Mouse (Mus musculus) embryonic facial prominence, embryonic 12.5 days (tissue): ENCODE data around the gene Ccdc149. TPM values are rescaled to one million over a fixed set of nuclear protein-coding genes. Genes with fewer than 3 reads are reported as not detected.

Experiments used
- ATAC-seq: fragments of 200-750 bp; cut with Nextera tagmentation; 2 replicates; pipeline ENCODE4 v1.8.0; 2017; ENCODE audit not compliant: insufficient number of reproducible peaks, insufficient read depth, low FRiP score, low TSS enrichment
- H3K27ac ChIP-seq: fragments of 300-500 bp; sonication (generic); 2 replicates; pipeline ENCODE4 v1.5.1; 2016; ENCODE audit warnings: mild to moderate bottlenecking
- H3K27me3 ChIP-seq: fragments of 300-500 bp; sonication (generic); 2 replicates; pipeline ENCODE4 v1.6.1; 2016; ENCODE audit warnings: mild to moderate bottlenecking, moderate library complexity
- H3K36me3 ChIP-seq: fragments of 300-500 bp; sonication (generic); 2 replicates; pipeline ENCODE4 v1.6.1; 2016; ENCODE audit warnings: mild to moderate bottlenecking
- H3K4me1 ChIP-seq: fragments of 300-500 bp; sonication (generic); 2 replicates; pipeline ENCODE4 v1.6.1; 2016
- H3K4me2 ChIP-seq: fragments of 300-500 bp; sonication (generic); replicated peaks from 2 replicates; pipeline ENCODE4 v1.6.1; 2016; ENCODE audit warnings: mild to moderate bottlenecking, moderate library complexity
- H3K4me3 ChIP-seq: fragments of 300-500 bp; sonication (generic); 2 replicates; pipeline ENCODE4 v1.5.1; 2016; ENCODE audit warnings: mild to moderate bottlenecking
- H3K9ac ChIP-seq: fragments of 300-500 bp; sonication (generic); 2 replicates; pipeline ENCODE4 v1.6.1; 2016; ENCODE audit warnings: mild to moderate bottlenecking, moderate library complexity
- H3K9me3 ChIP-seq: fragments of 300-500 bp; sonication (generic); 2 replicates; pipeline ENCODE4 v1.6.1; 2016; ENCODE audit warnings: mild to moderate bottlenecking, moderate library complexity
- WGBS: fragments of 180-500 bp; shearing (Covaris S2); methylation state at CpG from one replicate; pipeline ENCODE4 v1.1.7; 2016; 5-methylcytosine and 5-hydroxymethylcytosine counted together
- polyA plus RNA-seq: library from polyadenylated mRNA; unstranded; fragments of >200 nt; fragmentation: Nextera tagmentation; extraction: Ambion mirVana; gene quantifications from 2 replicates; pipeline ENCODE4 v1.2.1, GENCODE M21; 2016

Ccdc149 gene
- polyA plus RNA-seq, 1 experiment from 2014 or later: 2.9 TPM

- Histone ChIP-seq H3K9ac (no peak overlapping the region), H3K4me1 (no peaks in the 10 kb centered on the region), H3K36me3 (no peaks in the 10 kb centered on the region), H3K27ac (no peak overlapping the region), H3K27me3 (no peaks in the 10 kb centered on the region), H3K4me2 (no peak overlapping the region), H3K4me3 (no peak overlapping the region), H3K9me3 (no peaks in the 10 kb centered on the region)
- 84% methylated on average over 4 of the region's 4 CpGs for WGBS
- no peak for ATAC-seq
These were observed 116.9 kb downstream of the Ccdc149 start for GRCm38 (mm10) chr5:52354441-52354840.

GRCm38 (mm10) chr5:52352730-52353129 is 118.6 kb downstream of the Ccdc149 start:
- no peaks in the 10 kb centered on the region for H3K27me3 ChIP-seq
- ATAC-seq: no peak
- H3K36me3 ChIP-seq: no peaks in the 10 kb centered on the region
- no peaks in the 10 kb centered on the region for H3K4me1 ChIP-seq
- no peaks in the 10 kb centered on the region for H3K9me3 ChIP-seq
- no peak overlapping the region for H3K27ac ChIP-seq
- H3K4me2 ChIP-seq: no peak overlapping the region
- no peak overlapping the region for H3K9ac ChIP-seq
- WGBS: 83% methylated on average over 5 of the region's 5 CpGs
- no peak overlapping the region for H3K4me3 ChIP-seq

GRCm38 (mm10) chr5:52351561-52351960 is 119.8 kb downstream of the Ccdc149 start:
- Histone ChIP-seq H3K27ac (no peak overlapping the region), H3K36me3 (no peaks in the 10 kb centered on the region), H3K27me3 (no peaks in the 10 kb centered on the region), H3K9me3 (no peaks in the 10 kb centered on the region), H3K4me3 (no peak overlapping the region), H3K4me2 (no peak overlapping the region), H3K9ac (no peak overlapping the region), H3K4me1 (no peaks in the 10 kb centered on the region)
- no peak for ATAC-seq
- WGBS: 88% methylated on average over 2 of the region's 2 CpGs

- WGBS: 79% methylated on average over 2 of the region's 2 CpGs
- Histone ChIP-seq H3K27me3 (no peaks in the 10 kb centered on the region), H3K4me3 (no peak overlapping the region), H3K36me3 (no peaks in the 10 kb centered on the region), H3K9ac (no peak overlapping the region), H3K4me1 (no peaks in the 10 kb centered on the region), H3K9me3 (no peaks in the 10 kb centered on the region), H3K27ac (no peak overlapping the region), H3K4me2 (no peak overlapping the region)
- no peak for ATAC-seq
These were observed 120.9 kb downstream of the Ccdc149 start for GRCm38 (mm10) chr5:52350451-52350850.

- WGBS: 65% methylated on average over 2 of the region's 2 CpGs
- Histone ChIP-seq H3K27ac (no peak overlapping the region), H3K4me2 (no peak overlapping the region), H3K9ac (no peak overlapping the region), H3K4me1 (no peaks in the 10 kb centered on the region), H3K36me3 (no peaks in the 10 kb centered on the region), H3K27me3 (no peaks in the 10 kb centered on the region), H3K4me3 (no peak overlapping the region), H3K9me3 (no peaks in the 10 kb centered on the region)
- ATAC-seq: no peak
These were observed 124.4 kb downstream of the Ccdc149 start for GRCm38 (mm10) chr5:52346890-52347289.

- ATAC-seq: no peak
- no peaks in the 10 kb centered on the region for H3K4me1 ChIP-seq
- no peak overlapping the region for H3K4me2 ChIP-seq
- no peaks in the 10 kb centered on the region for H3K36me3 ChIP-seq
- WGBS: 82% methylated on average over 2 of the region's 2 CpGs
- H3K27me3 ChIP-seq: no peaks in the 10 kb centered on the region
- no peak overlapping the region for H3K9ac ChIP-seq
- no peaks in the 10 kb centered on the region for H3K9me3 ChIP-seq
- no peak overlapping the region for H3K27ac ChIP-seq
- no peak overlapping the region for H3K4me3 ChIP-seq
These were observed 132.2 kb downstream of the Ccdc149 start for GRCm38 (mm10) chr5:52339134-52339533.

- Histone ChIP-seq H3K9ac (no peak overlapping the region), H3K36me3 (no peaks in the 10 kb centered on the region), H3K27me3 (no peaks in the 10 kb centered on the region), H3K4me1 (no peaks in the 10 kb centered on the region), H3K4me3 (no peak overlapping the region), H3K27ac (no peak overlapping the region), H3K4me2 (no peak overlapping the region), H3K9me3 (no peaks in the 10 kb centered on the region)
- 77% methylated on average over 3 of the region's 3 CpGs for WGBS
- no peak for ATAC-seq
These were observed 135.7 kb downstream of the Ccdc149 start for GRCm38 (mm10) chr5:52335590-52335989.

GRCm38 (mm10) chr5:52332120-52332519 is 139.2 kb downstream of the Ccdc149 start:
- H3K36me3 ChIP-seq: no peaks in the 10 kb centered on the region
- ATAC-seq: no peak
- no peak overlapping the region for H3K4me2 ChIP-seq
- no peaks in the 10 kb centered on the region for H3K9me3 ChIP-seq
- WGBS: 37% methylated on average over 8 of the region's 8 CpGs
- no peak overlapping the region for H3K4me3 ChIP-seq
- no peaks in the 10 kb centered on the region for H3K27me3 ChIP-seq
- H3K9ac ChIP-seq: no peak overlapping the region
- no peaks in the 10 kb centered on the region for H3K4me1 ChIP-seq
- H3K27ac ChIP-seq: no peak overlapping the region

Other genes with a start within 250 kb of the Ccdc149 start
- 0.10 and 0.24 TPM in 2 replicates for gene Sod3, start 107.7 kb downstream of the Ccdc149 start, polyA plus RNA-seq
- gene Lgi2, start 94.9 kb upstream of the Ccdc149 start, polyA plus RNA-seq: 4.1 and 4.5 TPM in 2 replicates
- 7.7 and 9.6 TPM in 2 replicates for gene Sepsecs, start 198.2 kb upstream of the Ccdc149 start, polyA plus RNA-seq